Mouse (Mus musculus) CD4-positive helper T cell, adult 2 months (primary cell): ENCODE results near the gene Vill.
A peak's percentile ranks its signal among the peaks of the same experiment; 100 is the strongest.

Experiments used
- DNase-seq: peaks from one replicate; pipeline ENCODE4 v3.0.0-alpha.2; 2012; ENCODE audit warnings: low read depth, missing footprints, low spot score

Vill gene

DNA sequence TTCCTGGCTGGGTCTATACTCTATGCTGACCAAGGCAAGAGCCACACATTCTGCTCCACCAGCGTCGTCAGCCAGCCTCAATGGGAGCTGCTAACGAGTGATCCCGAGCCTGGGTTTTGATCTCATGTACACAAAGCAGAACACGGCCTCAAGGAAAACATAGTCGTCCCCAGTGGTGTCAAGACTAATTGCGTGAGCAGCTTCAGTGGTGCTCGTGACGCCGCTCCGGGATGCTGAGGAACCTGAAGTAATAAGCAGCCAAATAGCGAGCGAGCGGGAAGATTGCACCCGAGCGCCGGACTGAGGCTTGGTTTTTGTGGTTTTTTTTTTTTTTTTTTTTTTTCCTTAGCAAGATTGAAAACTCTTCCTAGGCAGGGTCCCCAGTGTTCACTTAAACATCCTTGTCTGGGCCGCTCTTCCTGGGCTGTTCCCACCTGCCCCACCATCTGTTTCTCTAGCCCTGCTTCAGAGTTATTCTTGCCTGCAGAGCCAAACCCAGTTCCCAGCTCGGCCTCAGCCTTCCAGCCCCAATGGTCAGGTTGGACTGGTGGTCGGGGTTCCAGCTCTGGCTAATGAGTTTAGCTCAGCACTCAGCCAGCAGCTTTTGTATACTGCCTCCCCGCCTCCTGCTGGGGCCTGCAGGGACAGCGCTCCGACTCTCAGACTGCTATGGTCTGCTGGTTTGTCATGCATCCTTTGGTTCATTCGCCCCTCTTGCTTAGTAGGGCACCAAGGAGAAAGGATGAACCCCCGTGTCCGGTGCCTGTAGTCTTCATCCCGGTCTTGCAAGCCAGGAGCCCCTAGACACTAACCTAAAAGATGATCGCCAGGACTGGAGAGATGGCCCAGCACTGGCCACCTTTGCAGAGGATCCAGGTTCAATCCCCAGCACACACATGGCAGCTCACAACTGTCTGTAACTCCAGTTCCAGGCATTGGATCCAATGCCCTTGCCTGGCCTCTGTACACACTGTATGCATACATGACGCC is 17.6 kb upstream of the Vill start:
- DNase-seq = no peak

DNA sequence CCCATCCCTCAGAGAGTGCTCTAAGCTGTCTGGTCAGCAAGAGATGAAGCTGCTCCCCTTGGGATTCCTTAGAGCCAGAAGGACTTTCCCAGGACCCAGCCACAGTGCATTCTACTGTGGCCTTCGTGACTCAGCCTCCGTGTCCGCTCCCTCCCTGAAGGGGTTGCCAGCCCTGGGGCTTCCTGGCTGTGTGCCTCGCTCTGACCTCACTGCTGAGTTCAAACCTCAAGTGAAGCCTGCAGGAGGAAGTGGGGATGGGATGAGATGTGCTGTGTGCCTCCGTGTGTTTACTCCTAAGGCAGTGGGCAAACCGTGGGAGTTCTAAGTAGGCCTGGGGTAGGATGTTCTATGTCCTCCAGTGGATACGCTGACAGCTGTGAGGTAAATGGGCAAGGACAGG is 16.7 kb upstream of the Vill start:
- no peak for DNase-seq

DNA sequence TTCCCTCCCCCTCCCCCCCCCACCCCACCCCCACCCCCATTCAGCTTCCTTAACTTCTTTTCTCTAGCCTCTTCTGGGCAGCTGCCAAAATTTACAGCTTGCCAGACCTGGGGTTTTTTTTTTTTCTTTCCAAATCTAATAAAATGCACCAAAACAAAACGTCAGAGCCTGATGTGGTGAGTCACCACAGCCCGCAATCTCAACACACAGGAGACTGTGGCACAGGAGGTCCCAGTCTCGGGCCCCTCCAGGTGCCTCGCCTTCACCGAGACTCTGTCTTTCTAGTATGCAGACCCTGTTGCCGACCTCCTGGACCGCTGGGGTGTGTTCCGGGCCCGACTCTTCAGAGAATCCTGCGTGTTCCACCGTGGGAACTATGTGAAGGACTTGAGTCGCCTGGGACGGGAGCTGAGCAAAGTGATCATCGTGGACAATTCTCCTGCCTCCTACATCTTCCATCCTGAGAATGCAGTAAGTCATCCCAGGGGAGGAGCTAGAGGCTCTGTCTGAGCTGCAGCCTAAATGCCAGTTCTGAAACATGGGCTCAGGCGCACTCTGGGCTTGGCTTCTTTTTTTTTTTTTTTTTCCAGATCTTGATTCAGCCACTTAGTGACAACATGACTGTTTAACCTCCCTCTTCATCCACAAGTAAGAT is 15.4 kb upstream of the Vill start:
- DNase-seq = no peak

DNA sequence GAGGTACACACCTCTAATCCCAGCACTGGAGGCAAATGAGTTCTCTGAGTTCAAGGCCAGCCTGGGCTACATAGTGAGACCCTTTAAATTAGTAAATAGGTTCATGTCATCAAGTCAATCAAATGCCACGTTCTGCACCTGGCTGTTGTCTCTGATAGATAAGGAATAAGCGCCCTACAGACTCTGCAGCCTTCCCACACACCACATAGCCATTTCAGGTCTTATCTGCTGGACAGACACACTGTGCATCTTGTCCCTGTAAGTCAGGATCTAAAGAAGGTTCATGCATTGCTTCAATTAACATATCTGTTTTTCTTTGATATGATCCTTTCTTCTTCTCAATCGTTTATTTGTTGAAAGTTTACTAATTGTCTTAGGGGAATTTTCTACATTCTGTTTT is 14.0 kb upstream of the Vill start:
- DNase-seq = no peak

DNA sequence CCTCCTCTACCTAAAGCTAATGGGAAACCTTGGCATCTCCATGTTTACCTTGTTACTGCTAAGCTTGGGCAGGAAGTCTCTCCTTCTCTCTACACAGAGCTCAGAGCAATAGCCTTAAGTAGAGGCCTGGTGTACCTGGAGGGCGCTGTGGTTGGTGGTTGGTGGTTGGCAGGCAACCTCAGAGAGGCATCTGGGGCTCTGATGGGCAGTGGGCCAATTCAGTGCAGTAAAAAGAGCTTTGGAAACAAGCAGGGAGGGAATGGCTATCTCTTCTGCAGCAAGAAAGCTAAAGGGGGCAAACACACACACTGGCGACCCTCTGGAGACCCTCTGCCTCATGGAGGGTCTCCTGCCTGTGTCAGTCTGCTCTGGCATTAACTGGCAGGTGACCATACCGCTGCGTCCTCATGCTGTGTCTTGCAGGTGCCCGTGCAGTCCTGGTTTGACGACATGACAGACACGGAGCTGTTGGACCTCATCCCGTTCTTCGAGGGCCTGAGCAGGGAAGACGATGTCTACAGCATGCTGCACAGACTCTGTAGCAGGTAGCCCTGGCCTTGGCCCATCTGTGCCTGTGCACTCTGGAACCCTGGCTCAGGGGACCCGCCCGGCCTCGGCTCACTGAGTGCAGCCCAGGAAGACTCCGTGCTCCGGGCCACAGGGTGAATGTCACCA is 12.3 kb upstream of the Vill start:
- no peak for DNase-seq

DNA sequence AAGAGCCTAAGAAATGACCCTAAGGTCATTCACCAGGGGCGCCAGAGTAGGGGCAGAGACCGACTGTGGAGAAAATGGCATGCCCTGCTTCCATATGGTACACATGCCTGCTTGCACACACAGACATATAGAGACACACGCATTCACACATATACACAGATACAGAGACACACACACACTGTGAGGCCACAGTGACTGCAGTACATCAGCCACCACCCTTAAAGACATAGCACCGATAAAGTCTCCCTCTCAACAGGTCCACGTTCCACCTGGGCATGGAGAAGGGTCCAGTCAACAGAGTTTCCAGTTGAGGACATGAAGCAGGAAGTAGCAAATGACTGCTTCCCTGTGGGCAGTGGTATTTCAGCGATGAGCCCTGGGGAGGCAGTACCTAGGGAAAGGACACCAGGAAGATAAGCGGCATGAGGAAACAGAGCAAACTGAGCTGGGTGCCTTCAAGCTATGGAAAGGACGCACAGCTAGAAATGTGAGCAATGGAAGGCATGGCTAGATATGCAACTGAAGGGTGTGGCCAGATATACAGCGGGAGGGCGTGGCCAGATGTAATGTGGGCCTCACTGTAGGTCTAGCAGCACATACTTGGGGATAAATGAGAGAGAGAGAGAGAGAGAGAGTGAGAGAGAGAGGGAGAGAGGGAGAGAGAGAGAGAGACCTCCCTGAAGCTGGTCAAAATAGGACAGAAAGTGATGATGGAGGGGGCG is 4.2 kb upstream of the Vill start:
- DNase-seq = no peak

GRCm38 (mm10) chr9:119051158-119051557 is 1.4 kb upstream of the Vill start:
- no peak for DNase-seq

- no peak for DNase-seq
Observed at GRCm38 (mm10) chr9:119053964-119054576, 1.5 kb downstream of the Vill start.

GRCm38 (mm10) chr9:119055336-119055735 is 2.8 kb downstream of the Vill start:
- DNase-seq = peak; percentile 51

DNA sequence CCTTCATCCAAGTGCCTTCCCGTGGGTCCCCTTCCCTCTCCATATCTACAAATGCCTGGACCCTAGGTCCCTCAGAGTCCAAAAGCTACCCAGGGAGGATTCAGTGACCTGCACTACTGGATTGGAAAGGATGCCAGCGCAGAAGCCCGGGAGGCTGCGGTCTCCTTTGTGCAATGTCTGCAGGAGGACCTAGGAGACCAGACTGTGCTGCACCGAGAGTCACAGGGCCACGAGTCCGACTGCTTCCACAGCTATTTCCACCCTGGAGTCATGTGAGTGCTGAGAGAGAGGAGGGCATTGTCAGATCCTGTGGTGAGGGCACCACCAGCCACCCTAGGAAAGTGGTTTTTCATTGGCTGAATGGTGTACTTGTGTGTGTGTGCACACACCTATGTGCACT is 5.7 kb downstream of the Vill start:
- DNase-seq = no peak

- DNase-seq = no peak
Observed at GRCm38 (mm10) chr9:119060701-119061100, 8.1 kb downstream of the Vill start.

DNA sequence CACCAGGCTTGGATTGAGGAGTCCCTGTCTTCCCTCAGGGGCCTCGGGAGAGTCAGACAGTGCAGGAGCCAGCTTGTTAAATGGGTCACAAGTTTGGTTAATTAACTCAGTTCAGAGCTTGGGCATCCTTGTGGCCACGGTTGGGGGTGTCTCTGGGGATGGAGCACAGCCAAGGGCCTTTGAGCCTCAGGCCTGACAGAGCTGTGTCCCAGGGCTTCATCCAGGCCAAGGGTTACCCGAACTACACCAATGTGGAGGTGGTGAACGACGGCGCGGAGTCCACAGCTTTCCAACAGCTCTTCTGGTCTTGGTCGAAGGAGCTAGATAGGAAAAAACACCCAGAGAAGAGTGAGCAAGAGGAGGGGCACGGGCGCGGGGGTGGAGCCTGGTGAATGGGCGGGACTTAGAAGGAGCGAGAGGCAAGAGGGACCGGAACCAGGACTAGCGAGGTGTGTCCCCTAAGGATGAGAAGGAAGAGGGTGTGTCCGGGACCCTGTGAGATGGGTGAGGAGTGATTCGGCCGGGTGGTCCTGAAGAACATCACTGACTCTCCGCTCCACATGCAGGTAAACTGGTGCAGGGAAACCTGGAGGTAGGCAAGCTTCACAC is 10.6 kb downstream of the Vill start:
- DNase-seq = peak; percentile 30

DNA sequence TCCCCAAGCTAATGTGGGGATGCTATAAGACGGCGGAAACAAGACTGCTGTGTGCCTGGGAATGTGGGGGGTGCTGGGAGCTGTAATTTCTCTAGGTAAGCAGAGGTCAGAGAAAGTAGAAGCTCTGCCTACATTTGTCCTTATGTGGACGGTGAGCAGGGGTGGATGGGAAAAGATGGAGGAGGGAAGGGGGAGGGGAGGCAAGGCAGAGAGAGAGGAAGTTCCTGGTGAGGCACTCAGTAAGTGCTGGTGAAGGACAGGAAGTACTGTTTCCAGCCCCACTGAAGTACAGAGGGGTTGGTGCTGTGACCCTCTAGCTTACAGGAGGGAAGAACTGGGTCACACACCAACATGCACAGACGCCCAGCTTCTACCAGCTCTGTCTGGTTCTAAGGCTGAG is 11.7 kb downstream of the Vill start:
- DNase-seq = no peak

DNA sequence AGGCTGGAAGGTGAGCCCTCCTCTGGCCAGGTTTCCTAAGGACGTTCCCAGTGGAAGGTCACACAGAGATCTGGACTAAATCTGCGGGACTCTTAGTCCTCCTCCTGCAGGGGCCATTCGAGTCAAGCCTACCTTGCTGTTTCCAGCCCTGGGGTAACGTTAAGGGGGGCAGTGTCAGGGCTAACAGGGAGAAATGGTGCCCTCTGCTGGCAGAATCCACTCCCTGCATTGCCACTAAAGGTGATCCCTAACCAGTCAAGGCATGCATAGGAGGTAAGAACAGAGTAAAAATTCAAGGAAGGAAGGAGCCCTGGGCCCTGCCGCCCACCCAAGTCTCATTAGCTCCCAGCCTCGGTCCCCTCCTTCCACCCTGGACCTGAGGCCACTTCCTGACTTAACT is 15.0 kb downstream of the Vill start:
- peak; percentile 54 for DNase-seq

DNA sequence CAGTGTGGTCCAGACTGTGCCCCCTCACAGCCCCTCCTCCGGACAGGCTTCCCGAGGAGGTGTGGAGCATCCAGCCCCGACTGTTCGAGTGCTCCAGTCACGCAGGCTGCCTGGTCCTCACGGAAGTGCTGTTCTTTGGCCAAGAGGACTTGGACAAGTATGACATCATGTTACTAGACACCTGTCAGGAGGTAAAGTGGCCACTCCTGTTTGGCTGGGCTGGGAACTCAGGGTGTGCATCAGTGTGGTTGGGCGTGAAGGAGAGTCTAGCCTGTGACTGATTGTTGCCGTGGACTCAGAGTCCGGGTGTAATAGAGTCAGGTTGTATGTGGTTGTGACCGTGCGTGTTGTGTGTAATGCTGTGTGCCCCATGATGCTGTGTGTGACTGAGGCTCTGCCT is 15.7 kb downstream of the Vill start:
- DNase-seq = no peak

- DNase-seq = no peak
Observed at GRCm38 (mm10) chr9:119070173-119070825, 17.7 kb downstream of the Vill start.

DNA sequence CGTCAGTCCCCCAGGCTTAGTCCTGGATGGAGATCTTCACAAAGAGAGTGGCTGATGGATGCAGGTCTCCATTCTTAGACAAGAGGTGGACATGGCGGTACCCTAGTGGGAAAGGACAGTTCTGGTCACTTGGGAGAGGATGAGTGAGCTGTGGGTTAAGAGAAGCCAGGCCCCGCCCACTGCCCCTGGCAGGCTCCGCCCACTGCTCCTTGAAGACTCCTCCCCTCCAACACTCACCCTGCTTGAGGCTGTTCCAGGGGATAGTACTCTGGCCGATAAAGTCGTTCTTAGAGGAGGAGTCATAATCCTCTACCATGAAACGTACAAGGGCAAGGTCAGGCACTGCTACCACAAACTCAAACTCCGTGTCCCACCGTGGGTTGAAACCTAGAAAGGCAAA is 19.2 kb downstream of the Vill start:
- no peak for DNase-seq

GRCm38 (mm10) chr9:119073184-119073895 is 20.8 kb downstream of the Vill start:
- no peak for DNase-seq

DNA sequence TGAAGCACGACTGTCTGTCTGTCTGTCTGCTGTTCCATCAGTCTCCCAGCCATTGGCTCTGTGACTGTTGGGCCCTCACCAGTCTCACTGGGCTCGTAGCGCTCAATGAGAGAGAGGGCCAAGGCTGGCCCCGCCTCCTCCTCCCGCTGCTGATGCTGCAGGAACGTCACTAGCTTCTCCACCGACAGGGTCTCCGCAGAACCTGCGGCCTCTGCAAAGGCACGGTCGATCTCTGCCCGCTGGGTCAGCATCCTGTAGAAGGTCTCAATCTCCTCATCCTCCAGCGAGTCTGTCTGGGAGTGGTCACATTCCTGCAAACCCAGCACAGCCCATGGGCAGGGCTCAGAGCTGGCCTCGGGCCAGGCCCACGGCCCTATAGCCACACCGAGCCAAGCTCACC is 23.1 kb downstream of the Vill start:
- no peak for DNase-seq
